Mouse (Mus musculus): ENCODE data around the gene Kat5. TPM values are rescaled to one million over a fixed set of nuclear protein-coding genes. Genes with fewer than 3 reads are reported as not detected.
A peak's percentile ranks its signal among the peaks of the same experiment; 100 is the strongest.

Gene Kat5
- 24.7 and 32.5 TPM in 2 replicates for polyA plus RNA-seq (2014; fragmentation: Nextera tagmentation; extraction: Ambion mirVana)

DNA sequence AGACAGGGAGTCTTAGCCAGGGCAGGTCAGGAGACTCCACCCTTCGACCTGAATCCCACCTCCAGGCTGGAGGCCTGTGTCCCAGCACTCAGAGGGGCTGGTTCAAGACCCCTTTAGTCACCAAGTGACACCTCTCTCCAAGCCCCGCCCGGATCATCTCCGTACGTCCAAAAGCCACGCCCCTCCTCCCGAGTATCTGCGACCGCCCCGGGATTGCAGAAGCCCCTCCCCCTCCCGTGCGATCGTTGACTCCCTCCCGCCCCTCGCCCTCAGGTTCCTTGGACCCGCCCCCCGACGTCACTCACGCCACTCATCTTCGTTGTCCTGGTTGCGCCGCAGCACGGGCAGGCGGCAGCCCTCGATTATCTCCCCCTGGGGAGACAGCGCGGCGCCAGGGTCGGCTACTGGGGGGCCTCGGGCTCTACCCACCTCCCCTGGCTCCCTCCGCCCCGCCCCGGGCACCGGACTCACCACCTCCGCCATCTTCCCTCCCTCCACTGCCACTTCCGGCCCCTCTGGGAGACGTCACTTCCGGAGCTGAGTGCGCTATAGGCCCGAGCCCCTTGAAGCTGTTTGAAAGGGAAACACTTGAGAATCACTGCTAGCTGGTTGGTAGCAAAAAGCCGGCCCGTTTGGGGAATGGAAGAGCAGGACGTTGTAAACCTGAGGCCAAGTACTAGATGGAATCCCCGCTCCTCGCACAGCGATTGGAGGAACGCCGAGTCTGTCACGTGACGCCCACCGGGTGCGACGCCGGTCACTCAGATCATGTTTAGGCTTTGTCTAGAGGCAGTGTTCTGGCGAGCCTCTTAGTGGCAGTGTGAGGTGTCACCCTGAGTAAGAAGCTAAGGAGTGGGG lies at the start of gene Kat5:
Kat5 (minus strand) TSS at position 691 of the 858 bp plus-strand sequence.
- under 1% methylated on average over 53 of the region's 55 CpGs for WGBS
- H3K27me3 ChIP-seq (replicated peaks; ENCODE audit: control insufficient read depth, insufficient read depth, low read length): no peaks in the 10 kb centered on the region
- peak; percentile 94 for ATAC-seq (ENCODE audit: low read depth)

DNA sequence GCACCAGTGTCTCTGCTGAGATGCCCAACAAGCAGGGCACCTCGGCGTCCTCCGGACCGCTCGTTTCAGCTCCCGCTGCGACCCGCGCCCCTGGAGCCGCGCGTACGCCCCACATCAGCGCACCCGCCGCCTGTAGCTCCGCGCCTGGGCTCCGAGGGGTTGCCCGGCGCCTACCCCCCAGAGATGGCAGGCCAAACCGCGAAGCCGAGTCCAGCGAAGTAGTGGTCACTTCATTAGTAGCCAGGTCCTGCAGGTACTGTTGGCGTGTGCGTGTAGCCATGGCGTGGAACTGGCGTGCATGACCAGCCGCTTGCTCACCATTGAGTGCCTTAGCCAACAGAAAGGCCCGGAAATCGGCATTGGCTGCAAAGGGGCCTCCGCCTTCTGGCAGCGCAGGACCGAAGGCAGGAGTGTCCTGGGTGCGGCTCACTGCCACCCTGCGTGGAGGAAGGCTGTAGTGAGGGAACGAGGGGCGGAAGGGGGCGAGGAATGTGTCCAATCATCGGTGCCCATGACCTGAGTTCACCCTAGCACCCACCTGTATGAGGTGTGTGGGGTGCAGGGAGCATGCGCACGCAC lies 44.8 kb upstream of the Kat5 start:
- no peak overlapping the region for H3K27ac ChIP-seq (replicated peaks; ENCODE audit: low read depth, low read length)
- DNase-seq (ENCODE audit: low spot score) (no peak), ATAC-seq (ENCODE audit: low read depth) (peak; percentile 20)
- peaks cover 7% of the 10 kb centered on the region; the same call in 1 of the 2 replicates for H3K4me1 ChIP-seq (ENCODE audit: control insufficient read depth, insufficient read depth, low read length)
- WGBS: 18% methylated on average over 40 of the region's 43 CpGs
- no peaks in the 10 kb centered on the region for H3K9me3 ChIP-seq (ENCODE audit: control insufficient read depth, low read length)
- peak overlapping the region; percentile 74 for H3K4me2 ChIP-seq (ENCODE audit: low read depth, low read length)
- H3K27me3 ChIP-seq (replicated peaks; ENCODE audit: control insufficient read depth, insufficient read depth, low read length): peaks cover 25% of the 10 kb centered on the region
- H3K36me3 ChIP-seq (ENCODE audit: control insufficient read depth, insufficient read depth, low read length): peaks cover 40% of the 10 kb centered on the region
- H3K9ac ChIP-seq (ENCODE audit: low read depth, low read length): peak overlapping the region; percentile 51
- H3K4me3 ChIP-seq (ENCODE audit: low read depth, low read length): peak overlapping the region; percentile 43

More for the DNA sequence above, at the start of gene Kat5:
- Histone ChIP-seq H3K9ac (ENCODE audit: low read depth, low read length) (peak within 1 kb of the TSS; percentile 83), H3K27ac (replicated peaks; ENCODE audit: low read depth, low read length) (peak within 1 kb of the TSS; percentile 98), H3K9me3 (ENCODE audit: control insufficient read depth, low read length) (no peaks in the 10 kb centered on the region), H3K4me3 (ENCODE audit: low read depth, low read length) (peak within 1 kb of the TSS; percentile 58), H3K36me3 (ENCODE audit: control insufficient read depth, insufficient read depth, low read length) (peaks cover 39% of the 10 kb centered on the region), H3K4me1 (ENCODE audit: control insufficient read depth, insufficient read depth, low read length) (peaks cover 4% of the 10 kb centered on the region), H3K4me2 (ENCODE audit: low read depth, low read length) (peak within 1 kb of the TSS; percentile 68)
- peak; percentile 94 for DNase-seq (ENCODE audit: low spot score)

DNA sequence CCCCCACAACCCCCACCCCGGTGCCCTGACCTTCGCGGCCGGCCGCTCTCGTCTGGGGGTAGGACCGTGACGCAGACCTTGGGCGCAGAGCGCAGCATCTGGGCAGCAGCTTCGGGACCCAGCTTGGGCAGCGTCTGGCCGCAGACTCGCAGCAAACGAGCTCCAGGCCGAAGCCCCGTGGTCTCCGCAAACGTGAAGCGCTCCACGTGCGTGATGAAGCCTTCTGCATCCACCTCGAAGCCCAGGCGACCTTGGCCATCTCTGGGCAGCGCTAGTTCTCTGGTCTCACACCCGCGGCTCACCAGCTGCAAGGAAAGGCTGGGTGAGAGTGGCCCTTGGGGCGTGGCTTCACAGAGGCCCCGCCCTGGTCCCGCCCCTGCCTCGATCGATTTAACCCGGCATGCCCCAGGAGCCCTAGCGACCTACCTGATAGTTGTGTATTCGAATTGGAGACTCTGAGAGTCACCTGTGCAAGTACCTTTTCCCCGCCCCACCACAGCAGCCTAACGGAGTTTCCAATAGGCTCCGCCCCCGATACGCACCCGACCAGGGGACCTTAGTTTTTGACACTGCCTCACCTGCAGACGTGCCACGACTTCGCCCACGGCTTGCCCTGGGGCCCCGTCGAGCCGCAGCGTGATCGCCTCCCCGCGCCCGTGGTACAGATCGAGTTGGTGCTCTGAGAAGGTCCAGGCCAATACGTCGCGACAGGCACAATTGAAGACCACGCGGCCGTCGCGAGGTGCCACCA lies 44.1 kb upstream of the Kat5 start:
- 6% methylated on average over 33 of the region's 62 CpGs for WGBS
- Histone ChIP-seq H3K4me3 (ENCODE audit: low read depth, low read length) (peak overlapping the region; percentile 43), H3K36me3 (ENCODE audit: control insufficient read depth, insufficient read depth, low read length) (peaks cover 38% of the 10 kb centered on the region), H3K9ac (ENCODE audit: low read depth, low read length) (peak overlapping the region; percentile 51), H3K4me1 (ENCODE audit: control insufficient read depth, insufficient read depth, low read length) (peaks cover 7% of the 10 kb centered on the region; the same call in 1 of the 2 replicates), H3K9me3 (ENCODE audit: control insufficient read depth, low read length) (no peaks in the 10 kb centered on the region), H3K27ac (replicated peaks; ENCODE audit: low read depth, low read length) (no peak overlapping the region), H3K27me3 (replicated peaks; ENCODE audit: control insufficient read depth, insufficient read depth, low read length) (peaks cover 25% of the 10 kb centered on the region), H3K4me2 (ENCODE audit: low read depth, low read length) (peak overlapping the region; percentile 74)
- DNase-seq (ENCODE audit: low spot score) (peak; percentile 59), ATAC-seq (ENCODE audit: low read depth) (peak; percentile 62)

DNA sequence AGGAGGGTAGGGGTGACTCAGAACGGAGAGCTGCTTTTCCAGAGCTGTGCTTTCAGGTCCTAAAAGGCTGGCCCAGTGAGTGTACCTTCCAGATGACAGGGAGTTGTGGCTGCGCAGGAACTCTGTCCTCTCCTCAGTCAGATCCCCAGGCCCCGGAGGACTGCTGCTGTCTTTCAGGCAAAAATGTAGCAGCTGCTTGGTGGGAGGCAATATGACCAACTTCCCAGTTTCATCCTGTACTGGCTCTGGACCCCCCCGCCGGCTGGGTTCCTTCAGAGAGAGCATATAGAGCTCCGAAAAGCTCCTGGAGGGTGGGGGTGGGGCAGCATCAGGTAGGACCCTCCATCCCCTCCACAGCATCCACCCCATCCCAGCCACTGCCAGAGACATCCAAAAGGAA lies 42.5 kb upstream of the Kat5 start:
- 76% methylated on average over 6 of the region's 6 CpGs for WGBS

DNA sequence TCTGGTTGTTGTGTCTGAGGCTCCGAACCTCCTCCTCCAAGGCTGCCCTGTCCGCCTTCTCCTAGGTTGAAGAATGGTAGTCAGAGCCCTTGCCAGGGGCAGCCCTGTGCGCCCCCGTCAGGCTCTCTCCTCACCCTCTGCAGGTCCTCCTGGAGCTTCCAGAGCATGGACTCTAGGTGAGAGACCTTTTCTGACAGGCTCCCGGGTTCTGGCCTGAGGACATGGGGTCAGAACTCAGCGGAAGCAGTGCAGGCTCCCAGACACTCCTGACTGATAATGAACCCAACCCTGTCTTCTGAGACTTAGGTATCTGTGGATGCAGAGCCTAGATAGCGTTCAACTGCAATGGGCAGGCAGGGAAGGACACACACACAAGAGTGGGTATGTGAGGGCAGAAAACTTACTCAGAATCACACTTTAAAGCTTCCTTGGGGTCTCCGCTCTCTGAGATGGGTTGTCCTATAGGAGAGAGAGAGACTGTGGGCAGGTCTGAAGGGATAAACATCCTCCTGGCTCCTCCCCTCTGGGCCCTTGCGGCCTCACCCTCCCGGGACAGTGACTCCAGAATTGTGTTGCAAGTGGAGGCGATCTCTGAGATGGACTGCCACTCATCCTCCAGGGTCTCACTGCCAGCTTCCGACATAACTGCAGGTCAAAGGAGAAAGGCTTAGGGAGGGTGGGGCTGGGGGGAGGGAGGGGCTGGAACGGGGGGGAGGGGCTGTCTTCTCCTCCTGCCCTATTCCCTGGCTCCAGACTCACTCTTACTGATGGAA lies 41.7 kb upstream of the Kat5 start:
- ATAC-seq (ENCODE audit: low read depth) (no peak), DNase-seq (ENCODE audit: low spot score) (no peak)
- no peaks in the 10 kb centered on the region for H3K9me3 ChIP-seq (ENCODE audit: control insufficient read depth, low read length)
- 57% methylated on average over 13 of the region's 13 CpGs for WGBS
- H3K36me3 ChIP-seq (ENCODE audit: control insufficient read depth, insufficient read depth, low read length): peaks cover 49% of the 10 kb centered on the region
- H3K27me3 ChIP-seq (replicated peaks; ENCODE audit: control insufficient read depth, insufficient read depth, low read length): peaks cover 25% of the 10 kb centered on the region
- H3K4me1 ChIP-seq (ENCODE audit: control insufficient read depth, insufficient read depth, low read length): peaks cover 12% of the 10 kb centered on the region
- H3K9ac ChIP-seq (ENCODE audit: low read depth, low read length): no peak overlapping the region
- H3K4me2 ChIP-seq (ENCODE audit: low read depth, low read length): no peak overlapping the region
- no peak overlapping the region for H3K4me3 ChIP-seq (ENCODE audit: low read depth, low read length)
- no peak overlapping the region for H3K27ac ChIP-seq (replicated peaks; ENCODE audit: low read depth, low read length)

More for the DNA sequence above, 42.5 kb upstream of the Kat5 start:
- ATAC-seq (ENCODE audit: low read depth) (no peak), DNase-seq (ENCODE audit: low spot score) (no peak)
- Histone ChIP-seq H3K27ac (replicated peaks; ENCODE audit: low read depth, low read length) (no peak overlapping the region), H3K9ac (ENCODE audit: low read depth, low read length) (no peak overlapping the region), H3K36me3 (ENCODE audit: control insufficient read depth, insufficient read depth, low read length) (peaks cover 43% of the 10 kb centered on the region), H3K4me2 (ENCODE audit: low read depth, low read length) (no peak overlapping the region), H3K9me3 (ENCODE audit: control insufficient read depth, low read length) (no peaks in the 10 kb centered on the region), H3K4me1 (ENCODE audit: control insufficient read depth, insufficient read depth, low read length) (peaks cover 12% of the 10 kb centered on the region), H3K4me3 (ENCODE audit: low read depth, low read length) (no peak overlapping the region), H3K27me3 (replicated peaks; ENCODE audit: control insufficient read depth, insufficient read depth, low read length) (peaks cover 25% of the 10 kb centered on the region)

DNA sequence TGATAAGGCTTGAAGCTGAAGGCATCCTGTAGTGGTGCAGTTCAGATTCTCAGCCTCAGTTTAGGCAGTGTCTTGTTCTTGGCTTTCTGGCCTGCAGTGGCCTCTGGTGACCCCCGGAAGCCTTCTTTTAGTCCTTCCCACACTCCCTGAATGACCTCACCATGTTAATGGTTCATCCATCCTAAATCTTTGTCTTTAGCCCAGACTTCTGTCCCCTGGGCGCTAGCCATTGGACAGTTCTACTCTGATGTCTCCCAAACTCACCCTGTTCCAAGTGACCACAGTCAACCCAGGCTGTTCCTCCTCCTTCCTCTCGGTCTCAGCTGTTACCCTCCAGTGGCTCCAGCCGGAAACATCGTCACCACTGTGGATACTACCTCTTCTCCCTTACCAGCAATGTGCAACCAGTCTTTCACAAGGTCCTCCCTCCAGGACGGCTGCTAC lies 39.3 kb upstream of the Kat5 start:
- Histone ChIP-seq H3K9me3 (ENCODE audit: control insufficient read depth, low read length) (no peaks in the 10 kb centered on the region), H3K27me3 (replicated peaks; ENCODE audit: control insufficient read depth, insufficient read depth, low read length) (peaks cover 8% of the 10 kb centered on the region), H3K27ac (replicated peaks; ENCODE audit: low read depth, low read length) (peak overlapping the region; percentile 80; the same call in 1 of the 2 replicates), H3K4me1 (ENCODE audit: control insufficient read depth, insufficient read depth, low read length) (peaks cover 11% of the 10 kb centered on the region), H3K4me3 (ENCODE audit: low read depth, low read length) (peak overlapping the region; percentile 33), H3K9ac (ENCODE audit: low read depth, low read length) (peak overlapping the region; percentile 41), H3K4me2 (ENCODE audit: low read depth, low read length) (peak overlapping the region; percentile 67), H3K36me3 (ENCODE audit: control insufficient read depth, insufficient read depth, low read length) (peaks cover 61% of the 10 kb centered on the region)
- WGBS: 65% methylated on average over 6 of the region's 6 CpGs
- DNase-seq (ENCODE audit: low spot score) (no peak), ATAC-seq (ENCODE audit: low read depth) (no peak)

DNA sequence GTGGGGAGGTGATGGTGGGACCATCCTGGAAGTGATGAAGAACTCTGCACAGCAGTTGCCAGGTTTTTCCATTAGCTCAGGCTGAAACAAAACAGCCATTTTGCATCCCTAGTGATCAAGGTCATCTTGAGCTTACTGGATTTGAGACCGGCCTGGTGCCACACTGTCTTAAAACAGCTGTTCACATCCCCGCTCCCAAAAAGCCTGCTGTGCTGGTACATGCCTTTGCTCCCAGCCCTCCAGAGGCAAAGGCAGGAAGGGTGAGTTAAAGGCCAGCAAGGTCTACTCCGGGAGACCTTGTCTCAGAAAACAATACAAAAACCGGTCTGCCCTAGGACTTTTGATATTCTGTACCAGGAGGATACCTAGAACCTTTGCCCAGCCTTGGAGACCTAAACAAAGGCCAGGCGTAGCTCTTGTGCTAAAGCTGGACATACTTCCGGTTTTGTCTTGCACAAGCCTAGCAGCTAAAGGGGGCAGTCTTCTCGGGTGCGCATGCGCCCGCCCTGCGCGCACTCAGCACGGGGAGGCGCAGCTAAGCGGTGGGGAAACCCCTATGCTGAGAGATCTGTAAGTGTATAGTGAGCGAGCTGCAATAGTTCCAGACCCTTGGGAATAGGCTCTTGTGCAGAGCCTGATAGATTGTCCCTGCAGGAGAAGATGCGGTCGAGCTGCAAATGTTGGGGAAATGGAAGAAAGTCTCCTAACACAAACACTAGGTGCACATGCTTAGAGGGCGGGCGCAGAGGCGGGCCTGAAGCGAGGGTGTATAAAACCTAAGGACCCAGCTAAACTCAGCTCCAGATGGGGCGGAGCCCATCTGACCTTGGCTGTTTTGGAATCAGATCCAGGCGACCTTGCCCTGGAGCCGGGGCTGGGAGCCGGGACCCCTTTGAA lies 38.6 kb upstream of the Kat5 start:
- Histone ChIP-seq H3K27ac (replicated peaks; ENCODE audit: low read depth, low read length) (peak overlapping the region; percentile 80), H3K9me3 (ENCODE audit: control insufficient read depth, low read length) (no peaks in the 10 kb centered on the region), H3K36me3 (ENCODE audit: control insufficient read depth, insufficient read depth, low read length) (peaks cover 68% of the 10 kb centered on the region), H3K4me1 (ENCODE audit: control insufficient read depth, insufficient read depth, low read length) (peaks cover 5% of the 10 kb centered on the region), H3K4me2 (ENCODE audit: low read depth, low read length) (peak overlapping the region; percentile 67), H3K9ac (ENCODE audit: low read depth, low read length) (peak overlapping the region; percentile 41), H3K4me3 (ENCODE audit: low read depth, low read length) (peak overlapping the region; percentile 33), H3K27me3 (replicated peaks; ENCODE audit: control insufficient read depth, insufficient read depth, low read length) (0 out of 2 replicates have a peak, but pooled peaks cover under 1% of the 10 kb centered on the region)
- DNase-seq (ENCODE audit: low spot score) (peak; percentile 93), ATAC-seq (ENCODE audit: low read depth) (peak; percentile 95)
- 7% methylated on average over 26 of the region's 26 CpGs for WGBS

All from embryonic facial prominence, embryonic 14.5 days (tissue).